Mouse (Mus musculus) cerebellum, adult 2 months (tissue): Measurements from ENCODE around the gene Lyst. TPM values are rescaled to one million over a fixed set of nuclear protein-coding genes. Genes with fewer than 3 reads are reported as not detected.
A peak's percentile ranks its signal among the peaks of the same experiment; 100 is the strongest.

ENCODE experiments used
- DNase-seq, 2 experiments: peaks; one replicate each; pipeline ENCODE4 v3.0.0; 2021
- H3K27ac ChIP-seq: fragments of 200-500 bp; 2 replicates; pipeline ENCODE4 v1.5.1; 2012; ENCODE audit warnings: low read length, control low read depth, inconsistent platforms; ENCODE audit not compliant: insufficient read depth
- H3K27me3 ChIP-seq: fragments of 200-500 bp; 2 replicates; pipeline ENCODE4 v1.6.1; 2012; ENCODE audit warnings: inconsistent platforms, mild to moderate bottlenecking, low read length, moderate library complexity; ENCODE audit not compliant: control insufficient read depth, insufficient read depth
- H3K4me1 ChIP-seq: fragments of 200-500 bp; 2 replicates; pipeline ENCODE4 v1.6.1; 2011; ENCODE audit warnings: low read length; ENCODE audit not compliant: control insufficient read depth, insufficient read depth
- H3K4me3 ChIP-seq: fragments of 200-500 bp; replicated peaks from 2 replicates; pipeline ENCODE3; 2011; ENCODE audit warnings: mild to moderate bottlenecking, low read depth, low read length, control low read depth; ENCODE audit not compliant: insufficient read depth
- CTCF ChIP-seq: fragments of 200-500 bp; IDR thresholded peaks from 2 replicates; pipeline ENCODE4 v1.5.1; 2011; ENCODE audit warnings: low read depth, mild to moderate bottlenecking, control low read depth, low read length, moderate library complexity, borderline replicate concordance; ENCODE audit not compliant: insufficient read depth
- POLR2A ChIP-seq: fragments of 200-500 bp; IDR thresholded peaks from 2 replicates; pipeline ENCODE4 v1.6.1; 2011; ENCODE audit warnings: low read length, control low read depth, borderline replicate concordance; ENCODE audit not compliant: insufficient read depth
- WGBS: fragments of 180-500 bp; shearing (Covaris S2); methylation state at CpG from one replicate; pipeline ENCODE4 v1.1.7; 2018; 5-methylcytosine and 5-hydroxymethylcytosine counted together
- polyA plus RNA-seq: library from polyadenylated mRNA; depleted of rRNA; stranded (reverse); fragments of >200 nt; gene quantifications from 2 replicates; pipeline ENCODE4 v1.2.3, GENCODE M21; 2012

Gene Lyst
- polyA plus RNA-seq, 1 experiment = 14.5 TPM

DNA sequence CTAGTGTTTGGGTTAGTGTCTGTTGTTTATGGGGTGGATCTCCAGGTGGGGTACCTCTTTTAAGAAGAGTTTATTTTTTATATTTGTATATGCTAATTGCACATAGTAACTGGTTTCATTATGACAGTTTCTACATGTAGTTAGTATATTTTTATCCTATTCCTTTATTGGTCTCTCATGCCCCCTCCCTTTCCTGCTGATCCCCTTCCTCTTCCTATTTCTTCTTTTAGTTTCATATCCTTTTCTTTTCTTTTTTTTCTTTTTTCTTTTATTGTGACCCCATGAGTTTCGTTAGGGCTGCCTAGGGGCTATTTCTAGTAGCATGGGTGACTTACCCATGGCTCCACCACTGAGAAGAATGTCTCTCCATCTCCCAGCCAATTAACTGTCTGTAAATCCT is 36.5 kb upstream of the Lyst start:
- no peak for TF ChIP-seq POLR2A
- TF ChIP-seq CTCF = no peak
- H3K27ac ChIP-seq = no peak overlapping the region
- no peak for DNase-seq
- peaks cover 9% of the 10 kb centered on the region for H3K4me1 ChIP-seq
- H3K27me3 ChIP-seq = no peaks in the 10 kb centered on the region
- WGBS = 75% methylated on average over 1 of the region's 1 CpGs
- H3K4me3 ChIP-seq = no peak overlapping the region

DNA sequence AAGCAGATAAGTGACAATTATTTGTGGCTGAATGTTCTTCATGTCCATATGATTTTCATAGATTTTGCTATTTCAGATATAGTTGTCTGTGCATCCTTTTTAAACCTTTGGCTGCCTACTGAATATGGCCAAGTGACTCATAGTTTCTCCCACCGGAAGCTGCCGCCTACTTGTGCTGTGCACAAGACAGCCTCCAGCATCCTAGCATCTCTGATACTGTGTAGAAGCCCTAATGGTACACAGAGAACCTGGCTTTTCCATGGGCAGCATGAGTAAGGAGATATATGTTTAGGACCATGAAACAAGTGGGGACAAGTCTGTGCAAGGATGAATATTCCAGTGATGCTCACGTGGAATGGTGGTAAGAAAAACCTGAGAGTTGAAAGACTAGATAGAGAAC is 35.0 kb upstream of the Lyst start:
- 91% methylated on average over 3 of the region's 3 CpGs for WGBS
- no peak for TF ChIP-seq CTCF
- TF ChIP-seq POLR2A = no peak
- Histone ChIP-seq H3K27me3 (no peaks in the 10 kb centered on the region), H3K27ac (no peak overlapping the region), H3K4me3 (no peak overlapping the region), H3K4me1 (peaks cover 6% of the 10 kb centered on the region; the same call in 1 of the 2 replicates)
- no peak for DNase-seq

DNA sequence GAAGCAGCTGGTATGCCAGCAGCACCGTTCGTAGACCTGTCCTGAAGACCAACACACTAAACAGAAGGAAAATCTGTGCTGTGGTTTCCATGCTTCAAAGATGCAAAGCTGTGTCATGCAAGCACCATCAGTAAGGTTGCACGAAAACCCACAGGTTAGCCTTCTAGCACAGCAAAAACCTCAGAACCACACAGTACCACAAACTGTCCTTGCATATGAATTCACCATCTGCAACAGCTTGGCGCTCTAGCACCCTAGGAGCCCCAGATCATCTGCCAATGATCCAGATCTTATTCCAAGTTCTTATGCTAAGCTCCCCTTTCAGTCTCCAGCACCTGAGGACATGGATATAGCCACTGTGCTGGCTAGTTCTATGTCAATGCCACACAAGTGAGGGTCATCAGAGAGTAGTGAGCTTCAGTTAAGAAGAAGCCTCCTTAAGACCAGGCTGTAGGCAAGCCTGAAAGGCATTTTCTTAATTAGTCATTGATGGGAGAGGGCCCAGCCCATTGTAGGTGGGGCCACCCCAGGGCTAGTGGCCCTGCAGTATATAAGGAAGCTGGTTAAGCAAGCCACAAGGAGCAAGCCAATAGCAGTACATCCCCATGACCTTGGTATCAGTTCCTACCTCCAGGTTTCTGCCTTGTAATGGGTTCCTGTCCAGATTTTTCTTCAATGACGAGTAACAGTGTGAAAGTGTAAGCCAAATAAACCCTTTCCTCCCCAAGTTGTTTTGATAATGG is 33.0 kb upstream of the Lyst start:
- peak; percentile 43 to 72 for DNase-seq
- TF ChIP-seq CTCF (no peak), POLR2A (no peak)
- H3K4me1 ChIP-seq = peaks cover 6% of the 10 kb centered on the region; the same call in 1 of the 2 replicates
- H3K27ac ChIP-seq = no peak overlapping the region
- no peak overlapping the region for H3K4me3 ChIP-seq
- WGBS = 28% methylated on average over 5 of the region's 5 CpGs
- no peaks in the 10 kb centered on the region for H3K27me3 ChIP-seq

DNA sequence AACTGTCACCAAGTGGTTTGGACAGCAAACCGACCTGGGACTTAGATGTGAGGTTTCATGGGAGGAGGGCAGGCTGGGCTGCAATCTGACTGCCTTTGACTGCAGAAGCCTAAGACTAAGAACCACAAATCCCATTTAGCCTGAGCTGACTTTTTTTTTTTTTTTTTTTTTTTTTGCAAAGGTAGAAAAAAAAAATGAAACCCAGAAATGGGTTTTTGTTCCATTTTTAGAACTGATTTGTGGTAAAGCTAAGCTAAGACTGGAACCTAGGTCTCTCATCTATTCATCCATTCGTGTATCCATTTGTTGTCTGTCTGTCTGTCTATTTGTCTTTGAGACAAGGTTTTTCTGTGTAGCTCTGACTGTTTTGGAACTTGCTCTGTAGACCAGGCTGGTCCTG is 31.9 kb upstream of the Lyst start:
- WGBS = 83% methylated on average over 2 of the region's 2 CpGs
- no peak for DNase-seq
- H3K27me3 ChIP-seq = no peaks in the 10 kb centered on the region
- no peak overlapping the region for H3K27ac ChIP-seq
- TF ChIP-seq CTCF (no peak), POLR2A (no peak)
- H3K4me3 ChIP-seq = no peak overlapping the region
- H3K4me1 ChIP-seq = peaks cover 6% of the 10 kb centered on the region; the same call in 1 of the 2 replicates

GRCm38 (mm10) chr13:13558900-13559299 is 31.3 kb upstream of the Lyst start:
- Histone ChIP-seq H3K4me1 (peaks cover 6% of the 10 kb centered on the region; the same call in 1 of the 2 replicates), H3K4me3 (no peak overlapping the region), H3K27me3 (no peaks in the 10 kb centered on the region), H3K27ac (no peak overlapping the region)
- TF ChIP-seq CTCF = no peak
- TF ChIP-seq POLR2A = no peak
- no peak for DNase-seq
- WGBS = 87% methylated on average over 5 of the region's 5 CpGs

- Histone ChIP-seq H3K27me3 (no peaks in the 10 kb centered on the region), H3K27ac (no peak overlapping the region), H3K4me1 (no peaks in the 10 kb centered on the region), H3K4me3 (no peak overlapping the region)
- no peak for DNase-seq
- TF ChIP-seq POLR2A = no peak
- TF ChIP-seq CTCF = no peak
- 94% methylated on average over 6 of the region's 6 CpGs for WGBS
Measured at GRCm38 (mm10) chr13:13562571-13562970, 27.6 kb upstream of the Lyst start.

- WGBS = 86% methylated on average over 2 of the region's 2 CpGs
- TF ChIP-seq POLR2A = no peak
- no peak for TF ChIP-seq CTCF
Measured at GRCm38 (mm10) chr13:13564116-13564515, 26.1 kb upstream of the Lyst start.

GRCm38 (mm10) chr13:13564541-13564940 is 25.7 kb upstream of the Lyst start:
- WGBS = 64% methylated on average over 4 of the region's 4 CpGs
- no peak for TF ChIP-seq POLR2A
- TF ChIP-seq CTCF = no peak
- Histone ChIP-seq H3K4me3 (no peak overlapping the region), H3K4me1 (no peaks in the 10 kb centered on the region), H3K27ac (no peak overlapping the region), H3K27me3 (no peaks in the 10 kb centered on the region)
- DNase-seq = no peak

More at GRCm38 (mm10) chr13:13564116-13564515, 26.1 kb upstream of the Lyst start:
- Histone ChIP-seq H3K4me1 (no peaks in the 10 kb centered on the region), H3K27me3 (no peaks in the 10 kb centered on the region), H3K27ac (no peak overlapping the region), H3K4me3 (no peak overlapping the region)
- no peak for DNase-seq
